Mouse (Mus musculus) neural tube, embryonic 12.5 days (tissue): ENCODE results near the gene Grcc10. TPM values are rescaled to one million over a fixed set of nuclear protein-coding genes. Genes with fewer than 3 reads are reported as not detected.

Experiments used
- ATAC-seq: fragments of 200-750 bp; cut with Nextera tagmentation; 2 replicates; pipeline ENCODE4 v1.8.0; 2017; ENCODE audit warnings: low read depth, mild to moderate bottlenecking, moderate TSS enrichment, moderate library complexity; ENCODE audit not compliant: low FRiP score
- H3K27ac ChIP-seq: fragments of 300-500 bp; sonication (generic); 2 replicates; pipeline ENCODE4 v1.5.1; 2016
- H3K27me3 ChIP-seq: fragments of 300-500 bp; sonication (generic); replicated peaks from 2 replicates; pipeline ENCODE4 v1.6.1; 2016; ENCODE audit warnings: mild to moderate bottlenecking
- H3K36me3 ChIP-seq: fragments of 300-500 bp; sonication (generic); 2 replicates; pipeline ENCODE4 v1.6.1; 2016; ENCODE audit warnings: mild to moderate bottlenecking
- H3K4me1 ChIP-seq: fragments of 300-500 bp; sonication (generic); 2 replicates; pipeline ENCODE4 v1.6.1; 2016
- H3K4me2 ChIP-seq: fragments of 300-500 bp; sonication (generic); replicated peaks from 2 replicates; pipeline ENCODE4 v1.6.1; 2016; ENCODE audit warnings: mild to moderate bottlenecking
- H3K4me3 ChIP-seq: fragments of 300-500 bp; sonication (generic); 2 replicates; pipeline ENCODE4 v1.5.1; 2016
- H3K9ac ChIP-seq: fragments of 300-500 bp; sonication (generic); 2 replicates; pipeline ENCODE4 v1.6.1; 2016; ENCODE audit warnings: mild to moderate bottlenecking
- H3K9me3 ChIP-seq: fragments of 300-500 bp; sonication (generic); 2 replicates; pipeline ENCODE4 v1.6.1; 2016; ENCODE audit warnings: mild to moderate bottlenecking
- WGBS: fragments of 180-500 bp; shearing (Covaris S2); methylation state at CpG from one replicate; pipeline ENCODE4 v1.1.7; 2016; 5-methylcytosine and 5-hydroxymethylcytosine counted together
- polyA plus RNA-seq: library from polyadenylated mRNA; unstranded; fragments of >200 nt; fragmentation: Nextera tagmentation; extraction: Ambion mirVana; gene quantifications from 2 replicates; pipeline ENCODE4 v1.2.1, GENCODE M21; 2016

The Grcc10 gene
- polyA plus RNA-seq, 1 experiment from 2014 or later, result 527 TPM

DNA sequence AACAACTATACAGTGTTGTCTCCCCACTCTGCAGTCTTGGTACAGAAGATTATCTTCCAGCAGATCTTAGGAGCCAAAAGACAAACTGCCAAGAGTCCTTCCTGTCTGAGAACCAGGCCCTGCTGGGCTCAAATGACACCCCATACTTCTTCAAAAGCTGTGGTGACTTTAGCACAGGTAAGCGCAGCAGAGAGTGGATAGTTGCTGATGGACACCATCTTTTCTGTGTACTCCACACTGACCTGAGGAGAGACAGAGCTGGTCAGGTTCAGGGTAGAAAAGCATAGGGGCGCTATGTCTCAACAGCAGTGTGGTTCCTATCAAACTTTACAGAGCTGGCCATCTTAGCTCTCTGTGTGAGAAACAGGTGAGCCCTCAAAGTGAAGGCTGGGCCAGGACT lies 36.8 kb downstream of the Grcc10 start:
- Histone ChIP-seq H3K4me3 (no peak overlapping the region), H3K27me3 (no peaks in the 10 kb centered on the region), H3K27ac (no peak overlapping the region), H3K9ac (no peak overlapping the region), H3K9me3 (no peaks in the 10 kb centered on the region), H3K4me2 (no peak overlapping the region), H3K4me1 (peaks cover 2% of the 10 kb centered on the region; the same call in 1 of the 2 replicates), H3K36me3 (peaks cover 73% of the 10 kb centered on the region)
- 95% methylated on average over 2 of the region's 2 CpGs for WGBS
- ATAC-seq, result no peak

GRCm38 (mm10) chr6:124703789-124704188 lies 37.4 kb downstream of the Grcc10 start:
- WGBS, result 86% methylated on average over 7 of the region's 7 CpGs
- no peaks in the 10 kb centered on the region for H3K9me3 ChIP-seq
- H3K27me3 ChIP-seq, result no peaks in the 10 kb centered on the region
- H3K27ac ChIP-seq, result no peak overlapping the region
- no peak overlapping the region for H3K4me2 ChIP-seq
- H3K9ac ChIP-seq, result no peak overlapping the region
- no peak for ATAC-seq
- H3K36me3 ChIP-seq, result peaks cover 78% of the 10 kb centered on the region
- H3K4me1 ChIP-seq, result no peaks in the 10 kb centered on the region
- no peak overlapping the region for H3K4me3 ChIP-seq

GRCm38 (mm10) chr6:124702784-124703103 lies 38.4 kb downstream of the Grcc10 start:
- Histone ChIP-seq H3K4me3 (no peak overlapping the region), H3K27me3 (no peaks in the 10 kb centered on the region), H3K27ac (no peak overlapping the region), H3K4me2 (no peak overlapping the region), H3K36me3 (peaks cover 69% of the 10 kb centered on the region), H3K4me1 (0 out of 2 replicates have a peak, but pooled peaks cover 3% of the 10 kb centered on the region), H3K9me3 (no peaks in the 10 kb centered on the region), H3K9ac (no peak overlapping the region)
- ATAC-seq, result peak; percentile 48
- WGBS, result 49% methylated on average over 3 of the region's 3 CpGs

- Histone ChIP-seq H3K27me3 (no peaks in the 10 kb centered on the region), H3K27ac (no peak overlapping the region), H3K9ac (no peak overlapping the region), H3K4me2 (no peak overlapping the region), H3K4me3 (no peak overlapping the region), H3K4me1 (0 out of 2 replicates have a peak, but pooled peaks cover 3% of the 10 kb centered on the region), H3K36me3 (peaks cover 64% of the 10 kb centered on the region), H3K9me3 (no peaks in the 10 kb centered on the region)
- 93% methylated on average over 17 of the region's 17 CpGs for WGBS
- peak; percentile 55 for ATAC-seq
Observed at GRCm38 (mm10) chr6:124702102-124702783, 38.9 kb downstream of the Grcc10 start.

- 0 out of 2 replicates have a peak, but pooled peaks cover 3% of the 10 kb centered on the region for H3K4me1 ChIP-seq
- peaks cover 64% of the 10 kb centered on the region for H3K36me3 ChIP-seq
- H3K9ac ChIP-seq, result no peak overlapping the region
- H3K27me3 ChIP-seq, result no peaks in the 10 kb centered on the region
- no peak overlapping the region for H3K4me3 ChIP-seq
- ATAC-seq, result no peak
- H3K4me2 ChIP-seq, result no peak overlapping the region
- H3K27ac ChIP-seq, result no peak overlapping the region
- no peaks in the 10 kb centered on the region for H3K9me3 ChIP-seq
- WGBS, result 82% methylated on average over 8 of the region's 8 CpGs
Observed at GRCm38 (mm10) chr6:124701338-124701737, 39.8 kb downstream of the Grcc10 start.

DNA sequence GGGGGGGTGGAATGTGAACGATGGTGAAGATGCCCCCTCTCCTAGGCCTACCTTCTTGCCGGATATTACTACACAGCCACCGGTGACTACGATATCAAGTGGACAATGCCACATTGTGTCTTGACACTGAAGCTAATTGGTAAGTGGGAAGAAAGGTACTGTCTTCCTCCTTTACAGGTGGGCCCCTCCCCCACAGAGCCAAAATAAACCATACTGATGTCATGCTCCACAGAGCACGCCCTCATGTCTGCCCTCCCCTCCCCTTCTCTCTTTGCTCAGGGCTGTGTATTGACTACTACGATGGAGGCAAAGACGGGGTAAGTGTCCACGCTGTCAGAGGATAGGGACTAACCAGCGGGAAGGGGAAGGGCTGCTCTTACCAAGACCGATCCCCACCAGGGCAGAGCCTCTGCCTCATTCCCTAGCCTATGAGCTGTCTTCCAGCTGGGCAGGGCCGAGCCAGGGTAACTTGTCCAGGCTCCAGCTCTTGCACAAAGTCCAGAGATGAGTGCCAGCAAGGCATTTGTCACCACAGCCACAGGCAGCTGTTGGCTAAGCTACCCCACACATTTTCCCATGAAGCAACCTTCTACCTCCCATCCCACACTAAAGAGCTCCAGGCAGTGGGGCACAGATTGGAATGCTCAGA lies 41.1 kb downstream of the Grcc10 start:
- H3K9ac ChIP-seq, result no peak overlapping the region
- H3K4me2 ChIP-seq, result no peak overlapping the region
- peaks cover 58% of the 10 kb centered on the region for H3K36me3 ChIP-seq
- no peaks in the 10 kb centered on the region for H3K9me3 ChIP-seq
- 0 out of 2 replicates have a peak, but pooled peaks cover 3% of the 10 kb centered on the region for H3K4me1 ChIP-seq
- no peak overlapping the region for H3K4me3 ChIP-seq
- no peak; the same call in 1 of the 2 replicates for ATAC-seq
- H3K27me3 ChIP-seq, result no peaks in the 10 kb centered on the region
- H3K27ac ChIP-seq, result no peak overlapping the region
- 86% methylated on average over 11 of the region's 11 CpGs for WGBS

GRCm38 (mm10) chr6:124699366-124699765 lies 41.8 kb downstream of the Grcc10 start:
- H3K4me3 ChIP-seq, result no peak overlapping the region
- H3K9ac ChIP-seq, result no peak overlapping the region
- ATAC-seq, result no peak
- no peaks in the 10 kb centered on the region for H3K9me3 ChIP-seq
- H3K4me2 ChIP-seq, result no peak overlapping the region
- H3K27me3 ChIP-seq, result no peaks in the 10 kb centered on the region
- H3K27ac ChIP-seq, result no peak overlapping the region
- peaks cover 50% of the 10 kb centered on the region for H3K36me3 ChIP-seq
- 81% methylated on average over 4 of the region's 4 CpGs for WGBS
- H3K4me1 ChIP-seq, result 0 out of 2 replicates have a peak, but pooled peaks cover 3% of the 10 kb centered on the region

- no peaks in the 10 kb centered on the region for H3K9me3 ChIP-seq
- H3K27me3 ChIP-seq, result no peaks in the 10 kb centered on the region
- peaks cover 44% of the 10 kb centered on the region for H3K36me3 ChIP-seq
- H3K9ac ChIP-seq, result no peak overlapping the region
- no peak overlapping the region for H3K27ac ChIP-seq
- no peak overlapping the region for H3K4me2 ChIP-seq
- no peak for ATAC-seq
- no peak overlapping the region for H3K4me3 ChIP-seq
- 0 out of 2 replicates have a peak, but pooled peaks cover 3% of the 10 kb centered on the region for H3K4me1 ChIP-seq
- 89% methylated on average over 6 of the region's 6 CpGs for WGBS
Observed at GRCm38 (mm10) chr6:124698751-124699150, 42.4 kb downstream of the Grcc10 start.

GRCm38 (mm10) chr6:124696441-124697150 lies 44.6 kb downstream of the Grcc10 start:
- no peak overlapping the region for H3K4me2 ChIP-seq
- H3K27ac ChIP-seq, result no peak overlapping the region
- no peak overlapping the region for H3K4me3 ChIP-seq
- 95% methylated on average over 7 of the region's 7 CpGs for WGBS
- no peaks in the 10 kb centered on the region for H3K27me3 ChIP-seq
- H3K4me1 ChIP-seq, result 0 out of 2 replicates have a peak, but pooled peaks cover 3% of the 10 kb centered on the region
- no peak for ATAC-seq
- H3K9ac ChIP-seq, result no peak overlapping the region
- H3K36me3 ChIP-seq, result peaks cover 23% of the 10 kb centered on the region; the same call in 1 of the 2 replicates
- H3K9me3 ChIP-seq, result no peaks in the 10 kb centered on the region

DNA sequence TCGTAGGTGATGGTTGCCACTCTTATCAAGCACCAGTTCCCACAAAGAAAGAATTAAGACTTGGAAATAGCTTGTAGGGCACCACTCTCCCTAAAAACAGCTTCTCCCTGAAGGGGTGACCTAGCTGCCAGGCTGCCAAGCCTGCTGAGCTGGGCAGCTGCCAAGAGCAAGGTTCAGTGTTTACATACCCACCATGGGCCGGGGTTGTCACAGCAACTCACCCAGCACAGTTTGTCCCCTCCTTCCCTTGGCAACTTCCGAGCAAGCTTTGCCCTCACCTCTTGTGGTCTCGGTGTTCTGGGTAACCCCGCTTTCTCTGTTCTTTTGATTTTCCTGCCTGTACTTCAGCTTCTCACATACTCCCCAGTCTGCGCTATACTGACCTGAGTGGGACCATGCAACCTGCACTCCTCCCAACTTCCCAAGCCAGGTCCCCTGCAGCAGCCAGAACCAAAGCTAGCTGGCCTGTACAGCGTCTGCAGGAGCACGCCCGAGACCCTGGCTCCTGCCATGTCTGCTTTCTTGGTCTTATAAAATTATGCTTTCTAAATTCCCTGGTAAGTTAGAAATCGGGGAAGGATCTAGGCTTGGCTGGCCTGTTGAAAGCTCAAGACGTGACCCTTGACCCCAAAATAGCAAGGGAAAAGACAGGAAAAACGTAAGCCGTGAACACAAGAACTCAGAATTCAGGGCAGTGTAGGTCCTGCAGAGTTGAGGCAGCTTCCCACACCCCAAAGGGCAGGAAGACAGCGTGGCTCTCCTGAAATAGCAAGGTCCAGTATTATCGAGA lies 46.8 kb downstream of the Grcc10 start:
- Histone ChIP-seq H3K4me3 (no peak overlapping the region), H3K27ac (no peak overlapping the region), H3K9ac (no peak overlapping the region), H3K36me3 (0 out of 2 replicates have a peak, but pooled peaks cover 4% of the 10 kb centered on the region), H3K9me3 (no peaks in the 10 kb centered on the region), H3K27me3 (no peaks in the 10 kb centered on the region), H3K4me2 (no peak overlapping the region), H3K4me1 (0 out of 2 replicates have a peak, but pooled peaks cover 3% of the 10 kb centered on the region)
- 86% methylated on average over 15 of the region's 15 CpGs for WGBS
- ATAC-seq, result no peak

- H3K27ac ChIP-seq, result no peak overlapping the region
Observed at GRCm38 (mm10) chr6:124693243-124693981, 47.8 kb downstream of the Grcc10 start.

More at GRCm38 (mm10) chr6:124693243-124693981, 47.8 kb downstream of the Grcc10 start:
- Histone ChIP-seq H3K4me1 (0 out of 2 replicates have a peak, but pooled peaks cover 3% of the 10 kb centered on the region), H3K36me3 (no peaks in the 10 kb centered on the region), H3K9ac (no peak overlapping the region), H3K4me2 (no peak overlapping the region), H3K9me3 (no peaks in the 10 kb centered on the region), H3K4me3 (no peak overlapping the region), H3K27me3 (no peaks in the 10 kb centered on the region)
- WGBS, result 81% methylated on average over 15 of the region's 15 CpGs
- ATAC-seq, result no peak
